Mouse (Mus musculus) cortical plate, adult 2 months (tissue): Measurements from ENCODE around the gene Atxn2l. TPM values are rescaled to one million over a fixed set of nuclear protein-coding genes. Genes with fewer than 3 reads are reported as not detected.

Source experiments
- H3K27ac ChIP-seq: fragments of 200-500 bp; 2 replicates; pipeline ENCODE4 v1.5.1; 2012; ENCODE audit warnings: low read length, control low read depth, inconsistent platforms; ENCODE audit not compliant: insufficient read depth
- H3K4me1 ChIP-seq: fragments of 200-500 bp; 2 replicates; pipeline ENCODE4 v1.6.1; 2011; ENCODE audit warnings: low read length; ENCODE audit not compliant: control insufficient read depth, insufficient read depth
- H3K4me3 ChIP-seq: fragments of 200-500 bp; 2 replicates; pipeline ENCODE4 v1.5.1; 2011; ENCODE audit warnings: mild to moderate bottlenecking, low read length, control low read depth; ENCODE audit not compliant: insufficient read depth
- CTCF ChIP-seq: fragments of 200-500 bp; IDR thresholded peaks from 2 replicates; pipeline ENCODE4 v1.5.1; 2011; ENCODE audit warnings: mild to moderate bottlenecking, control low read depth, low read length; ENCODE audit not compliant: insufficient read depth; ENCODE audit errors: extremely low read depth
- POLR2A ChIP-seq: fragments of 200-500 bp; IDR thresholded peaks from 2 replicates; pipeline ENCODE4 v1.6.1; 2011; ENCODE audit warnings: mild to moderate bottlenecking, low read length, control low read depth; ENCODE audit not compliant: insufficient read depth; ENCODE audit errors: extremely low read depth
- polyA plus RNA-seq: library from polyadenylated mRNA; depleted of rRNA; stranded (reverse); fragments of >200 nt; gene quantifications from 2 replicates; pipeline ENCODE4 v1.2.3, GENCODE M21; 2012

Atxn2l gene
- polyA plus RNA-seq, 1 experiment: 119 TPM

DNA sequence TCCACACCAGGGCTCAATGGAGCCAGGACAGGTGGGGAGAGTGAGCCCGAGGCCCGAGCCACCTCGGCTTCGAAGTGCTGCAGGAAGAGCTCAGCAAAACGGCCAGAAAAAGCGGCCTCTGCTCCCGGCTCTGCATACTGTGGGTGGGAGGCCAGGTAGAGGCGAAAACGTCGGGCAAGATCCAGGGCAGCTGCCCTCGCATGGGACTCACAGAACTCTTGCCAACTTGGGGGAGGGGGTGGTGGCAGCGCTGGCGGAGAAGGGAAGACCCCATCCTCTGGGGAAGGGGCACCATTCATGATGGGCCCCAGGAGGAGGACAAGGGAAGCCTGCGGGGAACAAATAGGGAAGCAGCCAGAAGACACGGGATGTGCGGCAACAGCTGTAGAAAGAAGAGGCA is 30.5 kb downstream of the Atxn2l start:
- Histone ChIP-seq H3K4me3 (no peak overlapping the region), H3K4me1 (no peaks in the 10 kb centered on the region), H3K27ac (no peak overlapping the region)
- TF ChIP-seq CTCF (no peak), POLR2A (no peak)

DNA sequence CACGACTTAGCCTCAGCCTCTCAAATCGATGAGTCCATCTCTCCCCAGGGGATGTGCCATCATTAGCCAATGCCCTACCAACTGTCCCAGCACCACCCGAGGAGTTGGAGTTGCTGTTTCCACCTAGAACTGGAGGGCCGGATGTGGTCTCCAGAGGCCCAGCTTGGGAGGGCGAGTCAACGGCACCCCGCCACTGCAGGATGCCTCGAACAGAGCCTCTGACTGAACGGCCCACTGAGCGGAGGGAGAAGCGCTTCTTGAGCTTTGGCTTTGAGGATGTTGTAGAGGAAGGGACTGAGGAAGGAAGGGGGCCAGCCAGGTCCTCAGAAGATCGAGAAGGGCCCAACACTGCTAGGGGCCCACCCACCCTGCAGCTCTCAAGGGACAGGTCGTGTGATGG is 30.9 kb downstream of the Atxn2l start:
- no peak for TF ChIP-seq CTCF
- TF ChIP-seq POLR2A: no peak
- Histone ChIP-seq H3K27ac (no peak overlapping the region), H3K4me1 (no peaks in the 10 kb centered on the region), H3K4me3 (no peak overlapping the region)

DNA sequence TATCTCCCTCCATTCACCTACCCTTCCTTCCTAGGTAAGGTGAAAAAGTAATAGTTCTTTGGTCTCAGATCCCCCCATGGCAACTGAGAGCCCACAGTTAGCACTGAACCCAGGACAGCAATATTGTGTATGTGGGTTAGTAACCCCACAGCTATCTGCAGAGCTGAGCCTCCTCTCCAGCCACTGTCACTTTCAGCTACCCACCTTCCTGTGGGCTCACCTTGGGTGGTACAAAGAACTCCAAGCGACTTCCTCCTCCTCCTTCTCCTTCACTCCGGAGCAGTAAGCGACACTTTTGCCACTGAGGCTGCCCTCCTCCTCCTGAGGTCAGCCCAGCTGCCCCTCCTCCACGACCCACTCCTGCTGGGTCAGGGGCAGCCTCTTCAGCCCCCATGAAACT is 31.4 kb downstream of the Atxn2l start:
- Histone ChIP-seq H3K4me1 (no peaks in the 10 kb centered on the region), H3K27ac (no peak overlapping the region), H3K4me3 (no peak overlapping the region)
- no peak for TF ChIP-seq CTCF
- no peak for TF ChIP-seq POLR2A

GRCm38 (mm10) chr7:126471361-126471760 is 31.9 kb downstream of the Atxn2l start:
- no peaks in the 10 kb centered on the region for H3K4me1 ChIP-seq
- no peak overlapping the region for H3K4me3 ChIP-seq
- no peak overlapping the region for H3K27ac ChIP-seq
- TF ChIP-seq POLR2A (no peak), CTCF (no peak)

- no peaks in the 10 kb centered on the region for H3K4me1 ChIP-seq
- H3K4me3 ChIP-seq: no peak overlapping the region
- H3K27ac ChIP-seq: no peak overlapping the region
- no peak for TF ChIP-seq POLR2A
- no peak for TF ChIP-seq CTCF
Observed at GRCm38 (mm10) chr7:126470077-126470476, 33.2 kb downstream of the Atxn2l start.

DNA sequence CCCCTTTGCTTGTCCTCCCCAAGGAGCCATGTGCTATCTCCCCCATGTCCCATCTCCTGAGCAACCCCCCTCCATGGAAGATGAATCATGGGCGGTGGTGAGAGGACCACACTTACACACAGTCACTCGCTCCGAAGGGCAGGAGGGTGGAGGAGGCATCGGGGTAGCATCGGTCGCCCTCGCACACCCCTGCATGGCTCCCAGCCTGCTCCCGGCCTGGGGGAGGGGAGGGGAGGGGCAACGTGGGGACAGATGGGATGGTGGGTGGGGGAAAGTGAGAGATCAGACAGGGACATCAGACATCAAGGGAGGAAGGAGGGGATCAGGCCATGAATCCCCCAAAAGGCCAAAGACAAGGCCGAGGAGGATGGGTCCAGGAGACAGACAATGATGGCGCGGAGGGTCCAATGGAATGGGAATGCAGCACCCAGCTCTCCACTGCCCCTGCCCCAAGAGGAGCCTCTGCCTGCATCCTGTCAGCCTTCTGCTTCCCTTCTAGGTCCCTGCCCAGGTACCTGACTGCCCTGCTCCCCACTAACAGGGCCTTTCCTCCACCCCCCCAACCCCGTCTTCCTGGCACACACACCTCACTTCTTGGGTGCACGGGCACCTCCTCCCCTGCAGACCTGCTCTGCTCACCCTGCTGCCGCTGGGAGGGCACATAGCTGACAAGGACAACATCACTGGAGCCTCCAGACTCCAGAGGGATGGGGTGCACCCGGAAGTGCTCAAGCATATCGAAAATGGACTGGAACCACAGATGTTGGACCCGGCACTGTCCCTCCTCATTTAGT is 35.2 kb downstream of the Atxn2l start:
- H3K27ac ChIP-seq: no peak overlapping the region
- no peaks in the 10 kb centered on the region for H3K4me1 ChIP-seq
- TF ChIP-seq CTCF (no peak), POLR2A (no peak)
- no peak overlapping the region for H3K4me3 ChIP-seq

DNA sequence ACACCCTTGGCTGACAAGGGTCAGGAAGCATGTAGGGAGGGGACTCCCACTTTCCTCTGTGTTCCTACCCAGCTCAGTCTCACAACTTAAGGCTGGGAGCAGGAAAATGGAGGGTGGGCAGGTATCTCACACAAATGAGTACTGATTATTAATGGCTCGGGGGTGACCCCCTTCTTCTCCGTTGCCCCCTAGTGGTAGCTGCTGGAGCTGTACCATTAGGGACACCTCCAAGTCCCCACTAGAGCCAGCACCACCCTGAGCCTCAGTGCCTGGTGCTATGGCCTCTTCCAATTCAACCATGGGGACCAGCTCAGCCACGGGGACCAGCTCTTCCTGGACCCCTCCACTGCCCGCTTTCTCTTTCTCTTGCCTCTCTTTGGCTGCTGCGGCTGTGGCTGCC is 36.0 kb downstream of the Atxn2l start:
- H3K4me1 ChIP-seq: no peaks in the 10 kb centered on the region
- H3K4me3 ChIP-seq: no peak overlapping the region
- TF ChIP-seq POLR2A (no peak), CTCF (peak; percentile 37; the same call in 1 of the 2 replicates)
- no peak overlapping the region for H3K27ac ChIP-seq

- TF ChIP-seq CTCF (no peak), POLR2A (no peak)
- Histone ChIP-seq H3K4me3 (no peak overlapping the region), H3K27ac (no peak overlapping the region), H3K4me1 (no peaks in the 10 kb centered on the region)
Observed at GRCm38 (mm10) chr7:126466707-126467106, 36.5 kb downstream of the Atxn2l start.

DNA sequence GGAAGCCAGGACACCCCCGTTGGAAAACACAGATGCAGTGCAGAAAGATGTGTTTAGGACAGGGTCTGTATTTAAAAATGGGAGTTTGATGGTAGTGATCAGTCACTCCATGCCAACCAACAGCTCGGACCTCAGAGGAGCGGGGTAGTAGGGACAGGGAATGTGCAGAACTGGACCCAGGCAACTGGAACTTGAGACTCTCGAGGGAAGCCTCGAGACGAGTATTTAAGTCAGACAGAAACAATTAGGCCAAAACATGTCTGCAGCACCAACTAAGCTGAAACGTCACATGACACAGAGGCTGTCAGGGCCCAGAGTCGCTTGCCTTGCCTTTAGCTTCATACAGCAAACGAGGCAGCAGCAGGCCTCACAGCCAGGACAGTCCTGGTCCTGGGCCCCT is 37.1 kb downstream of the Atxn2l start:
- no peaks in the 10 kb centered on the region for H3K4me1 ChIP-seq
- no peak overlapping the region for H3K27ac ChIP-seq
- TF ChIP-seq CTCF (no peak), POLR2A (no peak)
- no peak overlapping the region for H3K4me3 ChIP-seq

- H3K27ac ChIP-seq: no peak overlapping the region
- H3K4me1 ChIP-seq: no peaks in the 10 kb centered on the region
- H3K4me3 ChIP-seq: no peak overlapping the region
- TF ChIP-seq CTCF: no peak
- TF ChIP-seq POLR2A: no peak
Observed at GRCm38 (mm10) chr7:126465246-126466030, 37.8 kb downstream of the Atxn2l start.
